In genomic region chr10:106376161-106376560, GRCm38 (mm10) we compare ENCODE assay signal across 19 mouse cellular contexts.
"Had no signal": no experiment of that assay in that cellular context is flagged by ENCODE, and none has a peak within 500 bp of the region (broad histone marks: within the 10 kb centered on the region; RNA-seq: fewer than 3 reads in every experiment).

No protein-coding gene starts in this region.

- H3K27me3 ChIP-seq: midbrain, embryonic 12.5 days; neural tube, embryonic 13.5 days; neural tube, embryonic 15.5 days had no signal

- H3K4me1 ChIP-seq: midbrain, embryonic 10.5 days; midbrain, embryonic 12.5 days; neural tube, embryonic 13.5 days; neural tube, embryonic 15.5 days had no signal

- H3K36me3 ChIP-seq: midbrain, embryonic 10.5 days; midbrain, embryonic 12.5 days; neural tube, embryonic 13.5 days; neural tube, embryonic 15.5 days had no signal

- H3K9ac ChIP-seq: lung, embryonic 14.5 days; midbrain, embryonic 12.5 days; neural tube, embryonic 13.5 days; neural tube, embryonic 15.5 days had no signal

- H3K4me3 ChIP-seq: midbrain, embryonic 10.5 days; midbrain, embryonic 12.5 days; myocyte; neural tube, embryonic 13.5 days; neural tube, embryonic 15.5 days had no signal

- H3K9me3 ChIP-seq: midbrain, embryonic 10.5 days; midbrain, embryonic 12.5 days; neural tube, embryonic 13.5 days; neural tube, embryonic 15.5 days had no signal

- H3K4me2 ChIP-seq: lung, embryonic 14.5 days; midbrain, embryonic 12.5 days; neural tube, embryonic 13.5 days; neural tube, embryonic 15.5 days had no signal

- DNase-seq: lung, adult 18-20 months; lung, postnatal 10 days; lung, postnatal 4 days; midbrain, embryonic 14.5 days; retina, postnatal 1 day; right cerebral cortex, adult 18-20 months; right cerebral cortex, postnatal 25 days; right cerebral cortex, postnatal 4 days; spleen, adult 18-20 months; thymus, adult 18-20 months; thymus, postnatal 14 days; thymus, postnatal 36 days had no signal

- ATAC-seq: midbrain, embryonic 16.5 days had no signal

- H3K27ac ChIP-seq: midbrain, embryonic 10.5 days; midbrain, embryonic 12.5 days; neural tube, embryonic 13.5 days; neural tube, embryonic 15.5 days had no signal
